Mouse (Mus musculus) heart, embryonic 14.5 days (tissue): ENCODE results near the gene Srgap3. TPM values are rescaled to one million over a fixed set of nuclear protein-coding genes. Genes with fewer than 3 reads are reported as not detected.

Source experiments
- ATAC-seq: fragments of 200-750 bp; cut with Nextera tagmentation; 2 replicates; pipeline ENCODE4 v1.8.0; 2017; ENCODE audit warnings: low read depth, moderate TSS enrichment; ENCODE audit not compliant: insufficient number of reproducible peaks, insufficient read depth, low FRiP score
- H3K27ac ChIP-seq, 2 experiments: fragments of 200-500 bp in 1 of 2; fragments of 300-500 bp in 1 of 2; sonication (generic) in 1 of 2; replicated peaks in 1 of 2; 2 replicates each; pipeline ENCODE4 v1.5.1; 2012 to 2014; ENCODE audit warnings: low read depth in 2 of 2, low read length in 2 of 2, control low read depth in 1 of 2, mild to moderate bottlenecking in 1 of 2, mixed read lengths in 1 of 2; ENCODE audit not compliant: control insufficient read depth in 1 of 2, insufficient read depth in 1 of 2
- H3K27me3 ChIP-seq: fragments of 300-500 bp; sonication (generic); 2 replicates; pipeline ENCODE4 v1.6.1; 2014; ENCODE audit warnings: mild to moderate bottlenecking, low read length, control low read depth; ENCODE audit not compliant: control insufficient read depth, insufficient read depth
- H3K36me3 ChIP-seq: fragments of 300-500 bp; sonication (generic); 2 replicates; pipeline ENCODE4 v1.6.1; 2014; ENCODE audit warnings: mild to moderate bottlenecking, control low read depth, low read length, mixed read lengths; ENCODE audit not compliant: control insufficient read depth, insufficient read depth
- H3K4me1 ChIP-seq, 2 experiments: fragments of 200-500 bp in 1 of 2; fragments of 300-500 bp in 1 of 2; sonication (generic) in 1 of 2; 2 replicates each; pipeline ENCODE4 v1.6.1; 2012 to 2014; ENCODE audit warnings: low read length in 2 of 2, control low read depth in 1 of 2, mixed read lengths in 1 of 2; ENCODE audit not compliant: control insufficient read depth in 2 of 2, insufficient read depth in 2 of 2
- H3K4me2 ChIP-seq: fragments of 300-500 bp; sonication (generic); 2 replicates; pipeline ENCODE4 v1.6.1; 2014; ENCODE audit warnings: mild to moderate bottlenecking, low read length
- H3K4me3 ChIP-seq, 2 experiments: fragments of 200-500 bp in 1 of 2; fragments of 300-500 bp in 1 of 2; sonication (generic) in 1 of 2; 2 replicates each; pipeline ENCODE4 v1.5.1; 2012 to 2014; ENCODE audit warnings: low read length in 2 of 2, mild to moderate bottlenecking in 2 of 2, control low read depth in 1 of 2, low read depth in 1 of 2, moderate library complexity in 1 of 2; ENCODE audit not compliant: control insufficient read depth in 1 of 2, insufficient read depth in 1 of 2
- H3K9ac ChIP-seq: fragments of 300-500 bp; sonication (generic); 2 replicates; pipeline ENCODE4 v1.6.1; 2014; ENCODE audit warnings: mild to moderate bottlenecking, low read length
- H3K9me3 ChIP-seq: fragments of 300-500 bp; sonication (generic); 2 replicates; pipeline ENCODE4 v1.6.1; 2016; ENCODE audit warnings: low read length, control low read depth; ENCODE audit not compliant: control insufficient read depth
- WGBS: fragments of 180-500 bp; shearing (Covaris S2); extraction: QIAGEN DNeasy Blood & Tissue Kit; methylation state at CpG from one replicate; pipeline ENCODE4 v1.1.7; 2014; 5-methylcytosine and 5-hydroxymethylcytosine counted together
- polyA plus RNA-seq: library from polyadenylated mRNA; unstranded; fragments of >200 nt; fragmentation: Nextera tagmentation; extraction: Ambion mirVana; gene quantifications from 2 replicates; pipeline ENCODE4 v1.2.1, GENCODE M21; 2014

The Srgap3 gene
- polyA plus RNA-seq, 1 experiment from 2014 or later, result 1.1 TPM

GRCm38 (mm10) chr6:112958360-112958759, 11.3 kb upstream of the Srgap3 start:
- no peak overlapping the region for H3K9ac ChIP-seq
- H3K36me3 ChIP-seq, result no peaks in the 10 kb centered on the region
- no peaks in the 10 kb centered on the region for H3K9me3 ChIP-seq
- WGBS, result 72% methylated on average over 6 of the region's 6 CpGs
- no peak overlapping the region for H3K4me3 ChIP-seq
- H3K4me2 ChIP-seq, result no peak overlapping the region
- H3K27ac ChIP-seq, result no peak overlapping the region
- no peak for ATAC-seq
- H3K4me1 ChIP-seq, result peaks cover 6% of the 10 kb centered on the region in 2 experiments; a peak in 3 of 4 replicates
- no peaks in the 10 kb centered on the region for H3K27me3 ChIP-seq

GRCm38 (mm10) chr6:112957583-112958280, 10.7 kb upstream of the Srgap3 start:
- H3K27me3 ChIP-seq, result no peaks in the 10 kb centered on the region
- H3K9me3 ChIP-seq, result no peaks in the 10 kb centered on the region
- no peak overlapping the region for H3K27ac ChIP-seq
- H3K36me3 ChIP-seq, result no peaks in the 10 kb centered on the region
- 62% methylated on average over 11 of the region's 11 CpGs for WGBS
- H3K4me2 ChIP-seq, result no peak overlapping the region
- no peak overlapping the region for H3K4me3 ChIP-seq
- ATAC-seq, result no peak; the same call in 1 of the 2 replicates
- H3K9ac ChIP-seq, result no peak overlapping the region
- H3K4me1 ChIP-seq, result peaks cover 6% of the 10 kb centered on the region in 2 experiments; a peak in 3 of 4 replicates

DNA sequence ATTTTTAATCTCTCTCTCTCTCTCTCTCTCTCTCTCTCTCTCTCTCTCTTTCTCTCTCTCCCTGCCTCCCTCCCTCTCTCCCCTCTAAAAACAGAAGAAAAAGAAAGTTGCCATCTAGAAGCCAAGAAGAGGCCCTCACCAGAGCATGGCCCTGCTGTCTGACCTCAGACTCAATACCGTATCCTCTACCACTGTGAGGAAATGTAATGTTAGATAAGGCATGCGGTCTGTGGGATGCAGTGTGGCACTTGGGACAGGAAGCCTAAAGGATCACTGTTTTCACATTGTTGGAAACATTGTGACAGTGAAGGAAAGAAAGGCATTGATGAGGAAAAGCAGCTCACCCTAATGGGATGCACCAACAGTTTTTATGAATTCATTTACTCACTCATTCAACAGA, 8.7 kb upstream of the Srgap3 start:
- WGBS, result 31% methylated on average over 2 of the region's 2 CpGs
- no peaks in the 10 kb centered on the region for H3K36me3 ChIP-seq
- no peak for ATAC-seq

DNA sequence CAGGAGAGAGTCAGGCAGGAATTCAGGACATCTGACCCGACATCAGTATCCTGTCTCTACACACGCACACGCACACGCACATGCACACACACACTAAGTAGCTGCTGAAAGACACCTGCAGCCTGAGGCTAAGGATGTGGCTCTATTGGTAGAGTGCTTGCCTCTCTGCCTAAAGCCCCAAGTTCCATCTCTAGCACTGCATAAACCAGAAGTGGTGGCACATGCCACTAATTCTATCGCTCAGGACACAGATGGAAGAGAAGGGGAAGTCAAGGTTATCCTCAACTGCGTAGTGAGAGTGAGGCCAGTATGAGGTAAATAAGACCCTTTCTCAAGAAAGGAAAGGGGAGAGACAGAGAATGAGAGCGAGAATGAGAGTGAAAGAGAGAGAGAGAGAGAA, 6.8 kb upstream of the Srgap3 start:
- Histone ChIP-seq H3K9ac (no peak overlapping the region), H3K27me3 (no peaks in the 10 kb centered on the region), H3K9me3 (no peaks in the 10 kb centered on the region), H3K36me3 (no peaks in the 10 kb centered on the region), H3K27ac (no peak overlapping the region), H3K4me3 (no peak overlapping the region), H3K4me1 (peaks cover 6% of the 10 kb centered on the region in 2 experiments; a peak in 3 of 4 replicates), H3K4me2 (no peak overlapping the region)
- ATAC-seq, result no peak
- 71% methylated on average over 7 of the region's 7 CpGs for WGBS

More for the DNA sequence above, 8.7 kb upstream of the Srgap3 start:
- Histone ChIP-seq H3K9me3 (no peaks in the 10 kb centered on the region), H3K27ac (no peak overlapping the region), H3K4me3 (no peak overlapping the region), H3K9ac (no peak overlapping the region), H3K4me2 (no peak overlapping the region), H3K27me3 (no peaks in the 10 kb centered on the region), H3K4me1 (peaks cover 6% of the 10 kb centered on the region in 2 experiments; a peak in 3 of 4 replicates)

DNA sequence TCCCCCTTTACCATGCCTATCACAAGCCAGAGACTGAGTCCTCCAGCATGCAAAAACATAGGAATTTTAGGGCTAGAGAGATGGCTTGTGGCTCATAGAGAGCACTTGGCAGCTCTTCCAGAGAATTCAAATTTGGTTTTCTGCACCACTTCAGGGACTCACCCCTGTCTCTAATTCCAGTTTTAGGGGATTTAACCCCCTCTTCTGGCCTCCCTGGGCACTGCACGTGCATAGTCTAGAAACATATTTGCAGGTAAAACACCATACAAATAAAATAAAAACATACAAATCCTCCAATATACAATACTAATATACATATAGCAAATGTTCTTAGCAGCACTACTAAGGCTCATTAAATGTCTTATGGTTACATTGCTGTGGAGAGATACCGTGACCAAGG, 4.2 kb upstream of the Srgap3 start:
- Histone ChIP-seq H3K9ac (no peak overlapping the region), H3K4me1 (peaks cover 9 to 13% of the 10 kb centered on the region in 2 experiments), H3K9me3 (no peaks in the 10 kb centered on the region), H3K27me3 (no peaks in the 10 kb centered on the region), H3K27ac (no peak overlapping the region), H3K4me3 (no peak overlapping the region), H3K4me2 (no peak overlapping the region), H3K36me3 (no peaks in the 10 kb centered on the region)
- no peak for ATAC-seq
- 74% methylated on average over 2 of the region's 2 CpGs for WGBS

- Histone ChIP-seq H3K36me3 (no peaks in the 10 kb centered on the region), H3K4me1 (peaks cover 10 to 17% of the 10 kb centered on the region in 2 experiments), H3K4me2 (no peak overlapping the region), H3K4me3 (no peak overlapping the region), H3K27me3 (no peaks in the 10 kb centered on the region), H3K9me3 (no peaks in the 10 kb centered on the region), H3K9ac (no peak overlapping the region), H3K27ac (no peak overlapping the region)
- no peak for ATAC-seq
- WGBS, result 61% methylated on average over 8 of the region's 8 CpGs
These were observed 3.4 kb upstream of the Srgap3 start for GRCm38 (mm10) chr6:112950205-112951110.

- Histone ChIP-seq H3K9ac (no peak overlapping the region), H3K27ac (no peak overlapping the region), H3K36me3 (no peaks in the 10 kb centered on the region), H3K4me1 (peaks cover 10 to 17% of the 10 kb centered on the region in 2 experiments), H3K9me3 (no peaks in the 10 kb centered on the region), H3K27me3 (no peaks in the 10 kb centered on the region), H3K4me3 (no peak overlapping the region), H3K4me2 (no peak overlapping the region)
- ATAC-seq, result no peak
- 69% methylated on average over 2 of the region's 2 CpGs for WGBS
These were observed 2.2 kb upstream of the Srgap3 start for GRCm38 (mm10) chr6:112949220-112949619.
